Mouse (Mus musculus) kidney, postnatal 10 days (tissue): ENCODE data around the gene Rcsd1.
A peak's percentile ranks its signal among the peaks of the same experiment; 100 is the strongest.
"Not testable (repeated sequence)": the region's sequence is repeated elsewhere in the genome, so short reads cannot be mapped to it uniquely, and the experiment has no call there.

Source experiments
- DNase-seq: peaks from one replicate; pipeline ENCODE4 v3.0.0; 2021; ENCODE audit warnings: mixed read lengths

The Rcsd1 gene

DNA sequence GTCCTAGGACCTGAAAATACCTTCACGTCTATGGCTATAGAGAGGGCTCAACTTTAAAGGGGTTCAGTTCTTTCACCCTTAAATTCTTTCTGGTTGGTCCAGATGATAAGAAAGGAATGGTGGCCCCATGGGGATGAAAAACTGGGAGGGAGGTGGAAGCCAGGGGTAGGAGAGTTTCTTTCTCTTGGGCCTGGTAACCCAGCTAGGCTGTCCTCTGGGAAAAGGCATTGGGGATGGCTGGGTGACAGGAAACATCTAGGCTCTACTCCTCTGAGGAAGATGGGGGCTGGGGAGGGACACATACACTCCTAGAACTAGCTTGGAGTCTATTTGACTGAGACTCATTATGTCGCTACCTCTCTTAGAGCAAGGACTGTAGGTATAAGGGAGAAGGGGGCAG, 21.7 kb downstream of the Rcsd1 start:
- no peak for DNase-seq

DNA sequence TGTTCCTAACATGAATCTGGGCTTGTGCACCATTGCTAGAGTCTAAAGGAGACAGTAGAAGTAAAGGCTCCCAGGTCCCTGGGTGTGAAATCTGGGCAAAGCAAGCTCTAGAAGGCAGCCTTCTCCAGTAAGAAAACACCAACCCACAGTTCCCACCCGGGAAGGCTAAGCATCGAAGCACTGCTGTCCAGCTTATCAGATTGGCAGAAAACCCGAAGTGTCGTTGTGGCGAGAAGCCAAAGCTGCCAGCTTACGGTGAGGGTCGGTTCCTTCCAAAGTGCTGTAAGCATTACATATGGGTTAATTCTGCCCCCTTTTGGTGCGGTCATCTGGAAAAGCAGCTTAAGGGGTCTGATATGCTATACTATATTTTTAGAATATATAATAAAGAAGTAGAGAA, 22.6 kb downstream of the Rcsd1 start:
- DNase-seq = no peak

DNA sequence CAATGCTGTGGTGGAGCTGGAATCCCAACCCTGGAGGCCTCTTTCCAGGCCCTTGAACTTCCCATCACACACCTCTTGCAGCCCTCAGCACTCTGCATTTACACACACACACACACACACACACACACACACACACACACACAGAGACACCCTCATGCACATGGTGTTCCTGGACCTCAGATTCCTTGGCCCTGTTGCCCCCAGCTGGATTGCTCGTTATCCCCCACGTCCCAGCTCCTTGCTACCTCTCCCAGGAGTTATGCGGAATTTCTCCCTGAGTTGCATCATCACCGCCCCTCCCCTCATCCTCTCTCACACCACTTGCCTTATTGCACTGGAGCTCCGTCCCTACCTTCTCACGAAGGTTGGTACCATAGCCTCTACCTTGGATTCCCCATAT, 23.2 kb downstream of the Rcsd1 start:
- DNase-seq = no peak

DNA sequence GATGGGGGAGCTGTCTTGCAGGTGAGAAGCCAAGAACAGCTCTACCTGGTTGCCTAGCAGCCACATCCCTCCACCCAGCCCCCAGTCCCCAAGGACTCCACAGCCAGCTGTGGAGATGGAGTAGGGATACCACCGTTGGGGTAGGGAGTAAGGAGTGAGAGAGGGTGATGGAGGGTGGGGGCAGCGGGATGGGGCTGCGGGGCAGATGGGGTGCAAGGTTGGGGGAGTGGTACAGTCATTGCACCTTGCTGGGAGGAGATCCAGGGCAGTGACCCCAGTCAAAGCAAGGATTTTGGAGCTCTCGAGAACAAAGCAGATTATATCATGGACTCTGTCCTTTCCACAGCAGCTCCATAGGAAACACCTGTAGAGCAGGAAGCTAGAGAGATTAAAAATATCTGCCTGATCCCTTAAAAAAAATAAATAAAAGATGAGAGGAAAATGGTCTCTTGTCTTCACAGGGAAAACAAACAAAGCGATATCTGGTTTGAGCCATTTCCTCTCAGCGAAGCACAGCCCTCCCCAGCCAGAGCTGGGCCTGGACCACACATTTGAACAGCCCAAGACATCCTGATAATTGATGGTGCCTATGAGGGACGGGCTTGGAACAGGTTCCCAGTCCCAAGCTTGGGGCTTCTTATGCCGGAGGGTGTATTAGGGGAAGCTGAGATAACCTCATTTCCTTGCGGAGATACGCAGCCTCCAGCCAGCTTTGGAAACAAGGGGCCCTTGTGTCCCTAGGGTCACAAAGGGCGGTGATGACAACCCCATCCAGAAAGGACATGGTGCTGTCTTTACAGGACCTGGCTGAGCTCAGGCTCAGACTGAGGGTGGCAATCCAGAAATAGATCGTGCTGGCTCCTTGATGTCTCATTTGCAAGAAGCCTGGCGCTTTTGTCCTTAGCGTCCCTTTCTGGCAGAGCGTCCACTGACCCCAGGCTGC, 25.0 kb downstream of the Rcsd1 start:
- peak; percentile 77 for DNase-seq

DNA sequence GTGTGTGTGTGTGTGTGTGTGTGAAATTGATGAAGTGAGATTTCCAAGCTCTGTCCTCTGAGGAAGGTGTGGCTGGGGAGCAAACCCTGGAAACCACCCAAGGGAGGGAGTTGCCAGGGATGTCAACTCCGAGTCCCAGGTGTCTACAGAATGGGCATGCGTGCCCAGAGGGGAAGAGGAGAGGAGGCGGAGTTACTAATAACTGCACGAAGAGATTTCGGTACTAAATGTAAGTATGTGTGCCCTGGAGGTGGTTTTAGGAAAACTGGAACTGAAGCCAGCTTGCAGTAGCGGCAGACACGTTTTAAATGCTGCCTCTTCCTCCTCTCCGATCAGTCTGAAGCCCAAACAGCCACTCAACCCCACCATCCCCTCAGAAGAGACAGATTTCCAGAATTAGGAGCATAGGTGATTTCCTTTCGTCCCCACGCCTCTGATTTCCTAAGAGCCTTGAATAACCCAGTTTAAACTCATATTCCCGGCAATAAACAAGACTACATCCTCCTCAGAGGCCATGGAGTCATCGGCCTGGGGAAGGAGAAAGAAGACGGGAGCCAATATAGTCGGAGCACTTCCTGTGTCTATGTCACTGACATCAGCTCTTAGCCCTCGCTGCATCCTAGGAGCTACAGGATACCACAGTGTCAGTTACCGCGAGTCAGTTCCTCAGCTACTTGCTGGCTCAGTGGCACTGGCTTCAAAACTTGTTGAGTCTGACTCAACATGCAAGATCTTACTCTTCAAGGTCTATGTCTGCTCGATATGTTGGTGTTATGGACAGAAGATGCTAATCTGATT, 27.3 kb downstream of the Rcsd1 start:
- DNase-seq = no peak

DNA sequence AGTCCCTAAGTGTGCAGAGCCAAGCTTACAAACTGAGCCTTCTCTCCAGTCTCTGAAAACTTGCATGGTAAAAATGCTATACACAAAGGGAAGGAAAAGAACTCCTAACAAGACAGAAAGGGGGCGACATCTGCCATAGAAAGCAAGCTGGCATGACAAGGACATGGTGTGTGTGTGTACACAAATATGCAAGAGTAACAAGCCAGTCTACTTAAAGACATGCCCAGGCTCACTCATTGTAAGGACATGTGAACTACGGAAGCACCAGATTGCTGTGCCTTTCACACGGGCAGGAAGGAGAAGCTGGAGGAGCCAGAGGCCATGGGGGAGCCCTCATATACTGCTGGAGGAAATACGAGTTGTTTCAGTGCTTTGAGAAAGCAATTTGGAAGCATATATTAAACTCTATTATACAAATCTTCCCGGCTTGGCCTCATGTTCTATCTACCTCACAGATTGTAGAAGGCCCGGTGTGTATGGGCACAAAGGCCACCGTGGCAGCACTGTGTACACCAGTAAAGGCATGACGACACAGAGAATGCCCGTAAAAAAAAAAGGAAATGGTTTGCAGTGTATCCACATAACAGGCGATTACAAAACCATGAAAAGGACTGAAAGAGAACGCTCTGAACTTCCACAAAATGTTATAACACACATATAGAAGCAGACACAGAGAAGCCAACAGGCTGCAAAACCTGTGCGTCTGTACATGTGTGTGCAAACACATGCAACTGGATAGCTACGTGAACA, 28.3 kb downstream of the Rcsd1 start:
- DNase-seq = no peak

DNA sequence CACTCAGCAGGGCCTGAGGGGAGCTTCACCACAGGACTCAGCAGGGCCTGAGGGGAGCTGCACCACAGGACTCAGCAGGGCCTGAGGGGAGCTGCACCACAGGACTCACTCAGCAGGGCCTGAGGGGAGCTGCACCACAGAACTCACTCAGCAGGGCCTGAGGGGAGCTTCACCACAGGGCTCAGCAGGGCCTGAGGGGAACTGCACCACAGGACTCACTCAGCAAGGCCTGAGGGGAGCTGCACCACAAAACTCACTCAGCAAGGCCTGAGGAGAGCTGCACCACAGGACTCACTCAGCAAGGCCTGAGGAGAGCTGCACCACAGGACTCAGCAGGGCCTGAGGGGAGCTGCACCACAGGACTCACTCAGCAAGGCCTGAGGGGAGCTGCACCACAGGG, 29.5 kb downstream of the Rcsd1 start:
- DNase-seq = not testable (repeated sequence)

DNA sequence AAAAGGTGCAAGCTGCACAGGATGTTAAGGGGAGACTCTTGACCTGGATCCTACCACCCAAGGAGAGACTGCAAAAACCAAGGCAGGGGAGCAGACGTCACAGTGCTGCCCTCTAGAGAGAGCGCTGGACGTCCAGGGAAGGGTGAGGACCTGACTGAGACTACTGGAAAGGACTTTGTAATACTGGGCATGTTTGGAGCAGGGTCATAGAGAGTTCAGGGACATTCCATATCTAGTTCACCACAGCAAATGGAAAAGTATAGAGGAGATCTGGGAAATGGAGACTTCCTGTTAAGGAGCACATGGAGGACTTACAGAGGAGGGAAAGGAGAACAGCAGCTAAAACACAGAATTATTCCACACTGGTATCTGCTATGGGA, 29.9 kb downstream of the Rcsd1 start:
- peak; percentile 57 for DNase-seq

DNA sequence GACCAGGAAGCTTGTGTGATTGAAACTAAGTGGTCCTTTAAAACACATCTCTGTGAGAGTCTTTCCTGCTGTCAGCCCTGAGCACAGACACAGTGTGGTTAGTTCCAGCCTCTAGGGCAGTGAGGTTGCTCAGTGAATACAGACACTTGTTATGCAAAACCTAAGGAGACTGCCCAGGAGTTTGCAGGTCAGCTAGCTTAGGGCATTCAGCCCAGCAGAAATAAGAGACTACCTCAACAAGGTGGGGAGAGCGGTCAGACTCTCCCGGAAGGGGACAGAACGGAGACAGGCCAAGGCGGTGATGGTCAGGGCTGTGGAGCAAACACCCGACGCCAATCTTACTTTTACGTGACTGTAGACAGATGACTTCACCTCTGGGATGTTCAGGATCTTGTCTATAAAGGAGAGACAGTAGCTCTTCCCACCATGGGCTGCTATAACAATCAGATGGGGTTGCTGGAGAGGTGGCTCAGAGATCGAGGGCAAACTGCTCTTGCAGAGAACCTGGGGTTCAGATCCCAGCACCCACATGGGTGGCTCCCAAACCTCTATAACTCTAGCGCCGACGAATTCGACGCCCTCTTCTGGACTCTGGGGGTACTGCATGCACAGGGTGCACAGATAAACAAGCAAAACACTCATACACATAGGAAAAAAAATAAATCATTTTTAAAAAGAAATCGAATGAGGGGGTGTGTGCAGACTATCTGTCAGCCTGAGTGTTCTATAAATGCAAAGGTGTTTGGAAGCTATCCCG, 30.5 kb downstream of the Rcsd1 start:
- no peak for DNase-seq

DNA sequence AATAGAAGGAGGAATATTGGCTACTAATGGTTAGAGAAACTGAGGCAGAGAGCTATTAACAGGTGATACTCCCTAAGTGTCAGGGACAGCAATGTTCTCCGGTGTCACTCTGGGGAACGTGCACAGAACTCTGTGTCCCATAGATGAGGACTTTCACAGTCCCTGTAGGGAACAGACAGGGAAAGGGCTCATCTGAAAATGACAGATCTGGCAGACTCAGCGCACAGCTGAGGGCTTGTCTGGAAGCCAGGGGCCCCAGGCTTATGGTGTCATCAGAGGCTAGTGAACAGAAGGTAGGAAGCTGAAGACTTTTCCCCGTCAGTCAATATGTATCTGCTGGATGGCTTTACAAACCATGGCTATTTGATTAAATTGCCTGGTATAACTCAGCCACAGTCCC, 32.0 kb downstream of the Rcsd1 start:
- no peak for DNase-seq

DNA sequence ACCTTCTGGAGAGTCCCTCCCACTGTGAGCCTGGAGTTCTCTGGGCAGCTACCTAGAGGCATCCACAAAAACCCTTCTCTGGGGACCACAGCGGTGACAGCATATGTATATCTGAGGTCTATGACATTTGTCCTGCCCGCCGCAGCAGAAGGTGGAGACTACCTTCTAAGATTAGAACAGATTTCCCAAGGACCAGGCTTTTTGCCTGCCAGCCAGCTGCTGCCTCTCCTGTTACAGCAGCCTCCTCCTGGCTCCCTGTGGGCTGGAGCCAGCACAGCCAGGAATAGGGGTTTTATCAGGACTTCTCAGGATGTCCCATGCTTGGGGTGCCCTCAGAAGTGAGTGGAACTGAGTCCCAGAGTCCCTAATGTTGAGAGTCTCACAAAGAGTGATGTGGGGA, 32.6 kb downstream of the Rcsd1 start:
- DNase-seq = no peak

DNA sequence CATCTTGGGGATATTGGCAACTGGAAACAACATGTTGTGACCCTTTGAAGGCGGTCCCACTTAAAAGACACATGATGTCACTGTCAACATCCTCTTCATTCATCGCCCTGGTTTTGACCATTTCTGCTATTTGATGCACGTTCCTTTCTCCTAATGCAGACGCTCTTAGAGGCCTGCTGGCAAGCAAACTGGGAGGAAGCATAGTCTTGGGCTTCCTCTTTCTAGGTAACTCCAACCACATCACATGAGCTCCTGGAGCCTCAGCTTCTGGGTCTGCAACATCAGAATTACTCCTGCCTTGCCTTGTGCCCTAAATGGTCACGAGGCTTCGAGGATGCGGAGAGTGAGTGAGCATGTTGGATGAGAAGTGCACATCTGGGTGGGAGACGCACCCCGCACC, 34.4 kb downstream of the Rcsd1 start:
- DNase-seq = no peak

DNA sequence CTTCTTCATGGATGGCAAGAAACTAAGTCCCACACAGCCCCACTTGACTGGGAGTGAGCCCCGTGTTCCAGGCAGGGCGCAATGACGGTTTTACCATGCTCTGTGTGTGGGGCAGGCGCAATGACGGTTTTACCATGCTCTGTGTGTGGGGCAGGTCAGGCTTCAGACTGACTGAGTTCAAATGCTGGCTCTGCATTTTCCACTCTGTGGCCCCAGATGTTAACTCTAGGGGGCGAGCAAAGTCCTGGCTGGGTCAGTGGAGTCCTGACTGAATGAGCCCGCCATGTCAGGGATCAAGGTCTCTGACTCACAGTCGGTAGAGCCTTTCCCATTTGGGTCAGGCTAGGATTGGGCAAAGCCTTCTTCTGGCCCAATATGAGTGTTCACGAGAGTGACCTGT, 37.2 kb downstream of the Rcsd1 start:
- DNase-seq = no peak

DNA sequence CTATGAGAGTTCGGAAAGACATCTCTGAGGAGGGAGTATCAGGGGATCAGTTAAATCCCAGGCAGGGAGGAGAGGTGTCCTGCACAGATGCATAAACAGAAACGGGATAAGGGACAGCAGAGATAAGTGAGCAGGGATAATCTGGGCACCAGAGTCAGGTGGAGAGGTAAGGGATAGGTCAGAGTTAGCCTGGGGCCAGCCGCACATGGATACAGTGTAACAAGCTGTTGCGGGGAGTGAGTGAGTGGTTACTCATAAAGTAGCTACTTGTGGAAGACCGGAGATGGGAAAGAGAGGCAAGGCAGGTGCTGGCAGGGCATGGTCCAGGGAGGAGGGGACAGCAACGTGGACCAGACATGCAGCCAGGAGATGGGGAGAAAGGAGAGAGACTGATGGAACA, 39.5 kb downstream of the Rcsd1 start:
- DNase-seq = no peak

DNA sequence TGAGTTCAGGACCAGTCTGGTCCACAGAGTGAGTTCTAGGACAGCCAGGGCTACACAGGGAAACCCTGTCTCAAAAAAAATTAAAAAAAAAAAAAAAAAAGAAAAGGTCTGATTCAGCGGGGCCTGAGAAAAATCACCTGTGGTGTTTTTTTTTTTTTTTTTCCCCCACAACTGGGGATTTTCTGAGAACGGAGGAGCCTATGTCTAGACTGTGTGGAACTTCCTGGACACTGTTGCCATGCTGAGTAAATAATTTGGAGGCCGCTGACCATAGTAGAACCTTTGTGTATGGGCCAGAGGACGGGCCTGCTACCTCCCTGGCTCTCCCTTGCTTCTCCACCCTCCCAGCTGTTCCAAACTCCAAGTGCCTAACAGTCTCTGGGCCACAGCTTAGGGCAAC, 40.7 kb downstream of the Rcsd1 start:
- no peak for DNase-seq

DNA sequence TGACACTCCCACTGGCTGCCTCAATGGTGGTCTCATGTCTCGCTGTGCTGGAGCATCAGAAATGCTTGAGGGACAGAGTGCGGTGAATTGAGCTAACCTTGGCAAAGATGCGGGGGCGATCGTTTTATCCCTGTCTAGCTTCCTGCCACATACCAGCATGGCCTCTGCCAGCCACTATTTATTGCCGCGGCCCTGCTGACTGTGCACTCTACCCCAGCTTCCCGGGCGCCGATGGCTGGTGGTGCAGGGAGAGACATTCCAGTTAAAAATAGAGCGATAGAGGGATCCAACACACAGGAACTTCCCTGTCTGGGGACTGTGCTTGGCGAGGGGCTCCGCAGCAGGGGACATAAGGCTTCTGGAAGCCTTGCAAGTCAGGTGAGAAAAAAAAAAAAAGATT, 42.2 kb downstream of the Rcsd1 start:
- DNase-seq = no peak

DNA sequence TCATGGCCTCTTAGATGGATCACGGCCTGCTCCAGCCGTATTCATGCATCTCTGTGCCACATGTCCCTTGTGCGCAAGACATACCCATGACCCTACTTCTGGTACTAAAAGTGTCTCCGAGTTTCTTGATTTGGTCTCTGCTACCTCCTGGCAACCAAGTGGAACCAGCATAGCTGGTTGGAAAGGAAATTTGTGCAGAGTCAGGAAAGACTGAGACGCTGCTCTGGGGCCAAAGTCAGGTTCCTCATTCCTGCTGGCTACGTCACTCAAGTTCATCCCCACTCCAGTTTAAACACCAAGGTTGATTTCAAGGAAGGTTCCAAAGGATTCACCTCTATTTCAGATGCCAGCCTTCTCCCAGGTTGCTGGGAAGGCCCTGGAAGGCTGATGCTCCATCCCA, 42.6 kb downstream of the Rcsd1 start:
- DNase-seq = no peak

DNA sequence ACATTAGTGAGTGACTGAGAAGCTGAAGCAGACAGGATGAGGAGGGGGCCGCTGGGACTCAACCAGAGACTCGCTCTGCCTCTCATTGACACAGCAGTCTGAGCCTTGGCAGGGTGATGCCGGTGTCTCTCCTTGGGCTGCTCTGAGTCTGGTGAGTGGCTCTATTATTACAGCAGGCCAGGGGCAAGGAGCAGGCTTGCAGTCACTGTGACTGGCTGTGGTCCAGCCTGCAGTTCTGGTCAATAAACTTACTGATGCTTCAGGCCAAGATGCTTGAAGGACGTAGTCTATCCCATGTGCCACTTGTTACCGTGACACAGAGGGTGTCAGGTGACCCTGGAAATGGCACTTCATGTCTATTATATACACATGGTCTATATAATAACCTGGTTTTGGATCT, 43.8 kb downstream of the Rcsd1 start:
- DNase-seq = no peak

DNA sequence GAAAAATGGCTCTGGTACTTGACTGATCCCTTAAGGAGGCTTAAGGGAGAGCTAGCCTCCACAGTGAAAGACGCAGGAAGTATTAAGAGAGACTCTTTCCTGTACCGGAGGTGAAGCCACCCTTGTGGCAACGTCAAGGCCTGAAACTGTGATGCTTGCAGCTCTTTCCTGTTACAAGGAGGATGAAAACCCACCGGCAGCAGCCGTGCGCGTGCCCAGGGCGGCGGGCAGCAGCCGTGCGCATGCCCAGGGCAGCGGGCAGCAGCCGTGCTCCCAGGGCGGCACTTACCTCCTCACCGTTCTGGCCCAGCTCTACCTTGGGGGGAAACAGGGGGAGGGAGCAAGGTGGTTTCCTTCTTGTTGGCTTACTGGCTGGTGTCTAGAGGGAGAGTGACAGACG, 46.3 kb downstream of the Rcsd1 start:
- DNase-seq = peak; percentile 42

DNA sequence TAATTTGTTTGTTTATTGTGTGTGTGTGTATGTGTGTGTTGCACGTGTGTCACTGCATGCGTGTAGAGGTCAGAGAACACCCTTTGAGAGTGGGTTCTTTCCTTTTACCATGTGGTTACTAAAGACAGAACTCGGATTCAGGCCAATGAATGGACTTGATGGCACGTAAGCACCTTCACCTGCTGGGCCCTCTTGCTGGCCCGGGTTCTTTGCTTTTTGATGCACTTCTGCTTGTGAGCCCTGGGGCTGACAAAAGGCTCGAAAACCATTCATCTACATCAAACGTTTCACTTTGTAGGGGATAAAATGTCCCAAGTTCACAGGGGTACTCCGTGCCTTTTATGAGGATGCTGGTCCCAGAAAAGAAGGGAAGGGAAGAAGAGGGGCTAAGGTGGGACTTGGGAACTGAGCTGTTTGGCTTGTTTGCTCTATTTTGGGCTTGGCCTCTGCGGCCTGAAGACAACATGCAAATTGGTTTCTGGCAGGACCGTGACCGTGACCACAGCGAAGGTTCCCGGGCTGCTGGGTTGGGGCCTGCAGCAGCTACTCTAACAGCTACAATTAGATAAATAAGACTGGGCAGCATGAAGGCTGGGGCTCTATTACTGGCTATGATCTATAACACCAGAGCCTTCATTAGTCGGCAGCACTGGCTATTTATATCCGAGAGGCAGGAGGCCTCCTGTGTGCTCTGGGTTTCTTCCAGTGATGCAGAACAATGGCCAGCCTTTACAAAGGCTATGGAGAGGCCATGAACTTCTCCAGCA, 46.9 kb downstream of the Rcsd1 start:
- peak; percentile 7 for DNase-seq

DNA sequence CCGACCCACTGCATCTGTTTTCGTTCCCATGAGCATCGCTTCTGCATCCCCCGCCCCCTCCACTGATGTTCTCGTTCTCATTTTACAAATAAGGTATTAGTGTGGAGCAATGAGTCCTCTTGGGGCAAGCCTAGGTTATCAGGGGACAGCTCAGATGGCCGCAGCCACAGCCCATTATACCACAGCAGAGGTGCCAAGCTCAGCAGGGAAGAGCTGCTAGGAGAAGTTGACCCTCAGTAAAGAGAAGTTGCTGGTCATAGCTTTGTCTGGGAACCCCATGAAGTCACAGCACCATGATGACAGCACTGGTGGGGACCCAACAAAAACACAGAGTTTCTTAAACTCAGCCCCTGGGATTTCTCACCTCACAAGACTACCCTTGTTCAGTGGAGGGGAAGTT, 47.8 kb downstream of the Rcsd1 start:
- peak; percentile 10 for DNase-seq

DNA sequence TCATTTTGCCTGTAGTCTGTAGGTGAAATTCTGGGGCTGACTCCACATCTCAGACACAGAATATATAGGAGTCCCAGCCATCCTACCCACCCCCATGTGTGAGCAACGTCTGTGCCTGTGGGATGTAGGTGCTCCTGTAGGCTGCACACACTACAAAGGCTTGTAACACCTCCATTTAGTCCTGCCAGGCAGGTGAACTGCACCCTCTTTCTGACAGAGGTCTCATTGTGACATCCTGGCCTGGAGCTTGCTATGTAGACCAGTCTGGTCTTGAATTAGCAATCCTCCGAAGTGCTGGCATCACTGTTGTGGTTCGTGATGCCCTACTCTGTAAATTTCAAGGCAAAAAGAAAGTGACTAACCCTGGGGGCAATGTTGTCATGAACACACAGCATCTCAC, 48.4 kb downstream of the Rcsd1 start:
- no peak for DNase-seq
